Mouse (Mus musculus) stomach, embryonic 16.5 days (tissue): ENCODE data around the gene Cyb561d1. TPM values are rescaled to one million over a fixed set of nuclear protein-coding genes. Genes with fewer than 3 reads are reported as not detected.

ENCODE experiments used
- polyA plus RNA-seq: library from polyadenylated mRNA; unstranded; fragments of >200 nt; fragmentation: Nextera tagmentation; extraction: Ambion mirVana; gene quantifications from 2 replicates; pipeline ENCODE4 v1.2.1, GENCODE M21; 2015

The Cyb561d1 gene
- polyA plus RNA-seq, 1 experiment from 2014 or later: 4.3 TPM

Other genes starting within 250 kb of the Cyb561d1 start
- gene Gstm3, start 231.9 kb downstream of the Cyb561d1 start, polyA plus RNA-seq: 63.5 and 80.8 TPM in 2 replicates
- 196 and 225 TPM in 2 replicates for gene Gstm2, start 214.8 kb downstream of the Cyb561d1 start, polyA plus RNA-seq
- gene Gstm1, start 183.2 kb downstream of the Cyb561d1 start, polyA plus RNA-seq: 513 and 679 TPM in 2 replicates
- 26.5 and 29.6 TPM in 2 replicates for gene Gstm4, start 156.3 kb downstream of the Cyb561d1 start, polyA plus RNA-seq
- gene Ampd2, start 114.6 kb downstream of the Cyb561d1 start, polyA plus RNA-seq: 49.8 and 51.9 TPM in 2 replicates
- 1.3 TPM in 2 replicates for gene Gnat2, start 108.4 kb downstream of the Cyb561d1 start, polyA plus RNA-seq
- 177 and 182 TPM in 2 replicates for gene Gnai3, start 55.1 kb downstream of the Cyb561d1 start, polyA plus RNA-seq
- 0.15 and 0.20 TPM in 2 replicates for gene Gpr61, start 46.3 kb downstream of the Cyb561d1 start, polyA plus RNA-seq
- gene Amigo1, start 14.9 kb downstream of the Cyb561d1 start, polyA plus RNA-seq: 2.4 and 3.1 TPM in 2 replicates
- 11.5 and 12.5 TPM in 2 replicates for gene Atxn7l2, start 9.7 kb upstream of the Cyb561d1 start, polyA plus RNA-seq
- gene Sypl2, start 25.4 kb upstream of the Cyb561d1 start, polyA plus RNA-seq: 0.15 and 3.4 TPM in 2 replicates
- gene Psma5, start 55.7 kb upstream of the Cyb561d1 start, polyA plus RNA-seq: 230 TPM in 2 replicates
- 7.4 and 8.6 TPM in 2 replicates for gene Sort1, start 82.9 kb upstream of the Cyb561d1 start, polyA plus RNA-seq
- not detected in 2 replicates for gene Mybphl, start 163.7 kb upstream of the Cyb561d1 start, polyA plus RNA-seq
- gene Psrc1, start 182.6 kb upstream of the Cyb561d1 start, polyA plus RNA-seq: 35.6 and 36.7 TPM in 2 replicates
- gene Celsr2, start 214.3 kb upstream of the Cyb561d1 start, polyA plus RNA-seq: 14.4 and 17.4 TPM in 2 replicates
- gene Sars, start 244.0 kb upstream of the Cyb561d1 start, polyA plus RNA-seq: 144 and 146 TPM in 2 replicates